Mouse (Mus musculus) cerebellum, adult 2 months (tissue): ENCODE data around the gene BC049352.

ENCODE experiments used
- CTCF ChIP-seq: fragments of 200-500 bp; IDR thresholded peaks from 2 replicates; pipeline ENCODE4 v1.5.1; 2011; ENCODE audit warnings: low read depth, mild to moderate bottlenecking, control low read depth, low read length, moderate library complexity, borderline replicate concordance; ENCODE audit not compliant: insufficient read depth
- POLR2A ChIP-seq: fragments of 200-500 bp; IDR thresholded peaks from 2 replicates; pipeline ENCODE4 v1.6.1; 2011; ENCODE audit warnings: low read length, control low read depth, borderline replicate concordance; ENCODE audit not compliant: insufficient read depth

- TF ChIP-seq CTCF (no peak), POLR2A (no peak)
Observed at GRCm38 (mm10) chr9:45235668-45236227, 53.9 kb downstream of the BC049352 start.
